Mouse (Mus musculus): ENCODE results near the gene Olfr1276. TPM values are rescaled to one million over a fixed set of nuclear protein-coding genes. Genes with fewer than 3 reads are reported as not detected.

Gene Olfr1276
- total RNA-seq (2021), result not detected
- long read RNA-seq, experiment 1, result 0 reads
- long read RNA-seq, experiment 2, result 0 reads

GRCm38 (mm10) chr2:111254216-111254615, at the start of gene Olfr1276:
TSS of gene Olfr1276 (plus strand) at chr2:111254516.
- DNase-seq, result no peak

- DNase-seq, result no peak
Measured at GRCm38 (mm10) chr2:111229502-111229901, 24.8 kb upstream of the Olfr1276 start, which contains the start of gene 4930430A15Rik. TSS of gene 4930430A15Rik (minus strand) at chr2:111229602.

GRCm38 (mm10) chr2:111235186-111235585, 19.1 kb upstream of the Olfr1276 start, which contains the start of gene Olfr1275:
TSS of gene Olfr1275 (minus strand) at chr2:111235286.
- no peak for DNase-seq

- DNase-seq, result no peak
Measured at GRCm38 (mm10) chr2:111274006-111274405, 19.7 kb downstream of the Olfr1276 start, which contains the start of gene Olfr1277. TSS of gene Olfr1277 (minus strand) at chr2:111274106.

GRCm38 (mm10) chr2:111289836-111290235, 35.5 kb downstream of the Olfr1276 start, which contains the start of gene Olfr1278:
TSS of gene Olfr1278 (plus strand) at chr2:111290136.
- DNase-seq, result no peak

GRCm38 (mm10) chr2:111298541-111298940, 44.2 kb downstream of the Olfr1276 start:
- DNase-seq, result no peak

GRCm38 (mm10) chr2:111300374-111300773, 46.1 kb downstream of the Olfr1276 start, which contains the start of gene Olfr1279:
TSS of gene Olfr1279 (plus strand) at chr2:111300635.
- DNase-seq, result no peak

Other genes with a start within 250 kb of the Olfr1276 start
- gene Gm13941, start 148.5 kb upstream of the Olfr1276 start, total RNA-seq (2021), result not detected
- not detected for gene Gm15130, start 101.6 kb upstream of the Olfr1276 start, total RNA-seq (2021)
- not detected for gene 4930430A15Rik, start 24.9 kb upstream of the Olfr1276 start, total RNA-seq (2021)
- gene Olfr1275, start 19.2 kb upstream of the Olfr1276 start, total RNA-seq (2021), result not detected
- gene Olfr1277, start 19.6 kb downstream of the Olfr1276 start, total RNA-seq (2021), result not detected
- gene Olfr1278, start 35.6 kb downstream of the Olfr1276 start, total RNA-seq (2021), result not detected
- not detected for gene Olfr1279, start 46.1 kb downstream of the Olfr1276 start, total RNA-seq (2021)
- not detected for gene Olfr1280, start 59.5 kb downstream of the Olfr1276 start, total RNA-seq (2021)
- gene Olfr1281, start 72.0 kb downstream of the Olfr1276 start, total RNA-seq (2021), result not detected
- not detected for gene Olfr1282, start 81.6 kb downstream of the Olfr1276 start, total RNA-seq (2021)
- gene Olfr1283, start 112.3 kb downstream of the Olfr1276 start, total RNA-seq (2021), result not detected
- gene Olfr1284, start 121.0 kb downstream of the Olfr1276 start, total RNA-seq (2021), result not detected
- gene Olfr1286, start 168.6 kb downstream of the Olfr1276 start, total RNA-seq (2021), result not detected
- gene Olfr1287, start 194.6 kb downstream of the Olfr1276 start, total RNA-seq (2021), result not detected
- gene Olfr1288, start 219.6 kb downstream of the Olfr1276 start, total RNA-seq (2021), result not detected
- not detected for gene Olfr1289, start 226.3 kb downstream of the Olfr1276 start, total RNA-seq (2021)
- not detected for gene Olfr1290, start 239.3 kb downstream of the Olfr1276 start, total RNA-seq (2021)
- gene Olfr1291-ps1, start 242.7 kb downstream of the Olfr1276 start, total RNA-seq (2021), result not detected